Mouse (Mus musculus) left cerebral cortex, adult 6 months (tissue): Measurements from ENCODE around the gene Serpinb3c. TPM values are rescaled to one million over a fixed set of nuclear protein-coding genes. Genes with fewer than 3 reads are reported as not detected.

Experiments used
- long read RNA-seq, 2 experiments: library from polyadenylated mRNA; unstranded; transcript quantifications; one replicate each; pipeline ENCODE4 v2.0.0; 2019 to 2020
- polyA plus RNA-seq: library from polyadenylated mRNA; unstranded; fragments of <200 nt; fragmentation: Nextera tagmentation; gene quantifications from 2 replicates; pipeline ENCODE4 v1.2.3, GENCODE M21; 2021

Gene Serpinb3c
- not detected in 2 replicates for polyA plus RNA-seq
- long read RNA-seq, experiment 1: 0 reads
- long read RNA-seq, experiment 2: 0 reads

GRCm38 (mm10) chr1:107278261-107278660 lies at the start of gene Serpinb3c, which contains the start of gene Serpinb3b:
Gene Serpinb3c, minus strand, starts transcription at chr1:107278371.
Gene Serpinb3b, minus strand, starts transcription at chr1:107278361.

Other genes starting within 250 kb of the Serpinb3c start
- gene Serpinb3a, start 226.1 kb downstream of the Serpinb3c start, polyA plus RNA-seq: not detected in 2 replicates
- gene Serpinb3d, start 194.9 kb downstream of the Serpinb3c start, polyA plus RNA-seq: not detected in 2 replicates
- not detected in 2 replicates for gene Serpinb3b, start within 50 bp of the Serpinb3c start, polyA plus RNA-seq
- gene Serpinb11, start 82.8 kb upstream of the Serpinb3c start, polyA plus RNA-seq: not detected in 2 replicates
- gene Serpinb7, start 121.3 kb upstream of the Serpinb3c start, polyA plus RNA-seq: not detected in 2 replicates
- gene Serpinb2, start 233.1 kb upstream of the Serpinb3c start, polyA plus RNA-seq: not detected in 2 replicates